Mouse (Mus musculus) erythroblast, embryonic 14.5 days (primary cell): Measurements from ENCODE around the gene Steap3.

Experiments used
- GATA1 ChIP-seq: IDR thresholded peaks from 2 replicates; pipeline ENCODE4 v1.6.1; 2012; ENCODE audit warnings: low read length, inconsistent platforms, mixed read lengths
- TAL1 ChIP-seq: IDR thresholded peaks from 3 replicates; pipeline ENCODE4 v1.6.1; 2012; ENCODE audit warnings: low read length, inconsistent platforms, mixed read lengths

GRCm38 (mm10) chr1:120193586-120193985 is 78.9 kb downstream of the Steap3 start:
- no peak for TF ChIP-seq GATA1
- TF ChIP-seq TAL1 = no peak
